Mouse (Mus musculus) ovary, postnatal 14 days (tissue): ENCODE results near the gene Dhdh.
"Not testable (repeated sequence)": the region's sequence is repeated elsewhere in the genome, so short reads cannot be mapped to it uniquely, and the experiment has no call there.

ENCODE experiments used
- DNase-seq: peaks from one replicate; pipeline ENCODE4 v3.0.0; 2022; ENCODE audit warnings: low spot score

Dhdh gene

GRCm38 (mm10) chr7:45509912-45510787 lies 21.5 kb upstream of the Dhdh start, which contains the start of gene Nucb1:
TSS of gene Nucb1 (minus strand) at chr7:45510406.
- peak; percentile 83 for DNase-seq

- no peak for DNase-seq
These were observed 20.7 kb upstream of the Dhdh start for GRCm38 (mm10) chr7:45509181-45509882.

GRCm38 (mm10) chr7:45508561-45508960 lies 20.0 kb upstream of the Dhdh start:
- DNase-seq, result no peak

GRCm38 (mm10) chr7:45507583-45507982 lies 19.0 kb upstream of the Dhdh start:
- DNase-seq, result no peak

GRCm38 (mm10) chr7:45498427-45498826 lies 9.8 kb upstream of the Dhdh start:
- DNase-seq, result no peak

- DNase-seq, result no peak
These were observed 5.9 kb upstream of the Dhdh start for GRCm38 (mm10) chr7:45494548-45494947.

- no peak for DNase-seq
These were observed 4.3 kb upstream of the Dhdh start for GRCm38 (mm10) chr7:45492951-45493350.

- no peak for DNase-seq
These were observed 3.7 kb upstream of the Dhdh start for GRCm38 (mm10) chr7:45492225-45492844.

- DNase-seq, result no peak
These were observed 2.7 kb upstream of the Dhdh start for GRCm38 (mm10) chr7:45491264-45491663.

- DNase-seq, result no peak
These were observed 2.2 kb upstream of the Dhdh start for GRCm38 (mm10) chr7:45490822-45491221.

GRCm38 (mm10) chr7:45489578-45489977 lies 973 bp upstream of the Dhdh start:
- no peak for DNase-seq

GRCm38 (mm10) chr7:45487861-45488292 lies 728 bp downstream of the Dhdh start:
- no peak for DNase-seq

GRCm38 (mm10) chr7:45486761-45487415 lies 1.7 kb downstream of the Dhdh start, which contains the start of gene Gm45808:
TSS of gene Gm45808 (minus strand) at chr7:45486811.
- DNase-seq, result no peak

- no peak for DNase-seq
These were observed 2.4 kb downstream of the Dhdh start for GRCm38 (mm10) chr7:45486158-45486557.

GRCm38 (mm10) chr7:45484985-45485384 lies 3.6 kb downstream of the Dhdh start:
- not testable (repeated sequence) for DNase-seq

- DNase-seq, result no peak
These were observed 6.4 kb downstream of the Dhdh start for GRCm38 (mm10) chr7:45482166-45482565.

- DNase-seq, result no peak
These were observed 7.2 kb downstream of the Dhdh start, which contains the start of gene Tulp2 for GRCm38 (mm10) chr7:45481374-45481927. TSS of gene Tulp2 (plus strand) at chr7:45481877.

GRCm38 (mm10) chr7:45480310-45480709 lies 8.3 kb downstream of the Dhdh start:
- not testable (repeated sequence) for DNase-seq

GRCm38 (mm10) chr7:45478774-45479173 lies 9.8 kb downstream of the Dhdh start:
- DNase-seq, result no peak

- DNase-seq, result no peak
These were observed 11.6 kb downstream of the Dhdh start for GRCm38 (mm10) chr7:45477003-45477402.

- DNase-seq, result no peak
These were observed 12.2 kb downstream of the Dhdh start for GRCm38 (mm10) chr7:45476453-45476852.
